Mouse (Mus musculus) skeletal muscle tissue, adult 2 months (tissue): ENCODE measurements around the gene Gabpa.

ENCODE experiments used
- DNase-seq: peaks from one replicate; pipeline ENCODE4 v3.0.0-alpha.2; 2012; ENCODE audit warnings: low read depth, low spot score

The Gabpa gene

GRCm38 (mm10) chr16:84853492-84853891 lies 18.8 kb downstream of the Gabpa start:
- no peak for DNase-seq

GRCm38 (mm10) chr16:84864656-84865055 lies 29.9 kb downstream of the Gabpa start:
- DNase-seq: no peak

GRCm38 (mm10) chr16:84873805-84874204 lies 39.1 kb downstream of the Gabpa start:
- DNase-seq: no peak

GRCm38 (mm10) chr16:84875012-84875717 lies 40.4 kb downstream of the Gabpa start:
- DNase-seq: no peak

- no peak for DNase-seq
Measured at GRCm38 (mm10) chr16:84875718-84876035, 41.0 kb downstream of the Gabpa start.

- DNase-seq: no peak
Measured at GRCm38 (mm10) chr16:84876082-84876481, 41.4 kb downstream of the Gabpa start.

GRCm38 (mm10) chr16:84879146-84879545 lies 44.4 kb downstream of the Gabpa start:
- peak; percentile 23 for DNase-seq

GRCm38 (mm10) chr16:84881168-84881567 lies 46.4 kb downstream of the Gabpa start:
- no peak for DNase-seq

GRCm38 (mm10) chr16:84881754-84882321 lies 47.1 kb downstream of the Gabpa start:
- no peak for DNase-seq

GRCm38 (mm10) chr16:84884572-84884971 lies 49.8 kb downstream of the Gabpa start:
- DNase-seq: no peak

GRCm38 (mm10) chr16:84902995-84903394 lies 68.3 kb downstream of the Gabpa start:
- DNase-seq: no peak

GRCm38 (mm10) chr16:84911477-84912165 lies 76.9 kb downstream of the Gabpa start:
- no peak for DNase-seq
